Mouse (Mus musculus) cerebellum, postnatal 14 days (tissue): ENCODE results near the gene Xlr4b.
A peak's percentile ranks its signal among the peaks of the same experiment; 100 is the strongest.
"Not testable (repeated sequence)": the region's sequence is repeated elsewhere in the genome, so short reads cannot be mapped to it uniquely, and the experiment has no call there.

ENCODE experiments used
- DNase-seq, 2 experiments: peaks; one replicate each; pipeline ENCODE4 v3.0.0; 2021; ENCODE audit warnings: mixed read lengths in 2 of 2

Xlr4b gene

DNA sequence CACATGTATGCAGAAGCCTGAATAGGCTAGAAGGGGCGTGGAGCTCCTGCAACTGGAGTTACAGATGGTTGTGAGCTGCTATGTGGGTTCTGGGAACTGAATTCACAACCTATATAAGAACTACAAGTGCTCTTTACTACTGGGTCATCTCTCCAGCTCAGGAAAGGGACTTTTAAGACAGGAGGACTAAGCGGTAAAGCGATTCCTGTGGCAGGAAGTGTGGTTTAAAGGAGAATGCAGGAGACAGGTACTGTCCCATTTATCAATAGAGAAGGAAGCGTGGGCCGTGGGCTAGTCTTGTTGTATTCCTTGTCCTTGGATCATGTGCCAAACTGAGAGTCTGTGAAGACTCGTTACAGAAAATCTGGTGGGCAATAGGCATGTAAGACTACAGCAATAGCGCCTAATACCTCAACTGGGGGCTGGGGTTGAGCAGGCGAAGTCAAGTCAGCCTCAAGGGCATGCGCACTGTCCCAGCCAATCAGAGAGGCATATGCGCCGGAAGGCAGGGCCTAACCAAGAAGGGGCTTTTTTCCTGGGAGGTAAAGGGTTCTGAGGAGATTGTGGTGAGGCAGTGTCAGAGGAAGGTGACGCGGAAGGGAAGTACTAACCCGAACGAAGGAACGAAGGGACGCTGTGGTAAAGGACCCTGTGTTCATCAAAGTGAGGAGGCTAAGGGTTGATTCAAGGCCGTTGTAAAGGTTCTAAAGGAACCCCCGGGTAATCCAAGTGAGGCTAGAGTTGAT lies at the start of gene Xlr4b:
Xlr4b (plus strand) TSS at position 515 of the 746 bp plus-strand sequence.
- not testable (repeated sequence) for DNase-seq

- not testable (repeated sequence) for DNase-seq
Measured at GRCm38 (mm10) chrX:73176889-73177288, 37.2 kb upstream of the Xlr4b start, which contains the start of gene Spin2d. Gene Spin2d, minus strand, starts transcription at chrX:73176989.

- peak in 1 of 2 experiments; percentile 15 for DNase-seq
Measured at GRCm38 (mm10) chrX:73191934-73192333, 22.2 kb upstream of the Xlr4b start, which contains the start of gene Xlr3b. Gene Xlr3b, plus strand, starts transcription at chrX:73192207.

- DNase-seq = no peak
Measured at GRCm38 (mm10) chrX:73225365-73225764, 11.2 kb downstream of the Xlr4b start.

DNA sequence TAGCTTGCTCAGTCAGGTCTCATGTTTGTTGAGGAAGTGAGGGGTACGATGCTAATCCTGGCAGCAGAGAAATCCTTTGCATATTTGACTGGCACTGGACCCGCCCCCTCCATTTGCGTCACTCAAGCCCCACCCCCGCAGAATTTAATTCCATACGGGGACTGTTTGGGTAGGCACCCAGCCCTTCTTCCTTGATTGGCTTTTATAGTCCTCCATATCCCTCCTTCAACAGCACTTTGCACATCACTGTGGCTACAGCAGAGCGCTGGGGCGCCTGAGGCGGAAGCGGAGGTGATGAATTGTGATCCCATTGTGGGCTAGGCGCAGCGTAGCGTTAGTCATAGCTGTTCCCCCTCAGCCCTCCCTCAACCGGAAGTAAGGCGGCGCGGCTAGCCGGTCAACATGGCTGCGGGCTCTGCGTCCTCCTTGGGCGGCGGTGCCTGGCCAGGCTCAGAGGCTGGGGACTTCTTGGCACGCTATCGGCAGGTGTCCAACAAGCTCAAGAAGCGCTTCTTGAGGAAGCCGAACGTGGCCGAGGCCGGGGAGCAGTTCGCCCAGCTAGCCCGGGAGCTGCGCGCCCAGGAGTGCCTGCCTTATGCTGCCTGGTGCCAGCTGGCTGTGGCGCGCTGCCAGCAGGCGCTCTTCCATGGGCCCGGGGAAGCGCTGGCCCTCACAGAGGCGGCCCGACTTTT lies 13.9 kb downstream of the Xlr4b start, which contains the start of gene F8a:
F8a (plus strand) TSS at position 378 of the 692 bp plus-strand sequence.
- DNase-seq = peak; percentile 82 to 83

DNA sequence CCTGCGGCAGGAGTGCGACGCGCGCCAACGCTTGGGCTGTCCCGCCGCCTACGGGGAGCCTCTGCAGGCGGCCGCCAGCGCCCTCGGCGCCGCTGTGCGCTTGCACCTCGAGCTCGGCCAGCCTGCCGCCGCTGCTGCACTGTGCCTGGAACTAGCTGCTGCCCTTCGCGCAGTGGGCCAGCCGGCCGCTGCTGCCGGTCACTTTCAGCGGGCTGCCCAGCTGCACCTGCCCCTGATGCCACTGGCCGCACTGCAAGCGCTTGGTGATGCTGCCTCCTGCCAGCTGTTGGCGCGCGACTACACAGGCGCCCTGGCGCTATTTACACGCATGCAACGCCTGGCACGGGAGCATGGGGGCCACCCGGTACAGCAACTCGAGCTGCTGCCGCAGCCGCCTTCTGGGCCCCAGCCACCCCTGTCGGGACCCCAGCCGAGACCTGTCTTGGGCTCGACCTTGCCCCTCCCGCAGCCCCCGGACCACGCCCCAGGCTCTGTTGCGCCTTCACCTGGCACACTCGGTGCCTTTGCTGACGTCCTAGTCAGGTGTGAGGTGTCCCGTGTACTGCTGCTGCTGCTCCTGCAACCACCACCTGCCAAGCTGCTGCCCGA lies 14.6 kb downstream of the Xlr4b start:
- peak; percentile 66 to 68 for DNase-seq

- DNase-seq = no peak
Measured at GRCm38 (mm10) chrX:73229288-73229687, 15.2 kb downstream of the Xlr4b start.

- not testable (repeated sequence) for DNase-seq
Measured at GRCm38 (mm10) chrX:73242821-73243325, 28.7 kb downstream of the Xlr4b start, which contains the start of gene Xlr4c. Gene Xlr4c, minus strand, starts transcription at chrX:73243130.

DNA sequence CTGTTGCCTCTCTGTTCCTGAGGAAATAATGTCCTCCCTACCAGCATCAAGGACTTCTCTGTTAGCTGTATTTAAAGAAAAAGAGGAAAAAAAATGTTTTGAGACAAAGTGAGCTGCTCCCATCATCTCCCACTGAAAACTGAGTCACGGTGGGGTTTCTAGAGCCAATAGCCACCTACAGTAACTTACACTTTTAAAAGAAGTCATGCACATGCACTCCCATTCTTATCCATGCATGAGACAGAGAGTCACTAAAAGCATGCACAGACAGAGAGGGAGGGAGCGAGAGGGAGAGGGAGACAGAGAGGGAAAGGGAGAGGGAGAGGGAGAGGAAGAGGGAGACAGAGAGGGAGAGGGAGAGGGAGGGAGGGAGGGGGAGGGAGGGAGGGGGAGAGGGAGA lies 48.3 kb downstream of the Xlr4b start:
- not testable (repeated sequence) for DNase-seq

DNA sequence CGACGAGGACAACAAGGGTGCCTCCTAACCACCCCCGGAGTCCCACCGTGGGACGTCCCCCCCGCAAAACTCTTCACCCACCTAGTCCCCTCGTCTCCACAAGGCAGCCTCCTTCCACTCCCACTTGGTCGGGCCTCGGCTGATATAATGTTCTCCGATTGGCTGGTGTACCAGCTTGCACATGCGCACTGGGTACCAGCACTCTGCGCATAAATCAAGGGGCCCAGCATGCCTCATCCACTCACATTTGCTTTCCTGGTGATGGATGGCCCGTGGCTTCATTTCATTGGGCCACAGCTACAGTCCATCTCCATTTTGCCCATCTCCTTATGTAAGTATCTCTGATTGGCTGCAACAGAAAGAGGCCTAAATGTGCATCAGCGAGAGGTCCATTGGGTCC lies 51.1 kb downstream of the Xlr4b start, which contains the start of gene Xlr3c:
Xlr3c (minus strand) TSS at position 121 of the 400 bp plus-strand sequence.
- not testable (repeated sequence) for DNase-seq
